ENCODE assay signal across 16 mouse cellular contexts in genomic region chr6:53879567-53879966, GRCm38 (mm10). TPM values are rescaled to one million over a fixed set of nuclear protein-coding genes. Genes with fewer than 3 reads are reported as not detected.
A peak's percentile ranks its signal among the peaks of the same experiment; 100 is the strongest.
DNase-seq lines count a peak whose midpoint lies in the region; ATAC-seq and TF ChIP-seq lines count a peak whose summit lies in the region.
"Had no signal": no experiment of that assay in that cellular context is flagged by ENCODE, and none has a peak within 500 bp of the region (broad histone marks: within the 10 kb centered on the region; RNA-seq: fewer than 3 reads in every experiment).

No protein-coding gene starts in this region.

- no peaks in the 10 kb centered on the region for H3K36me3 ChIP-seq in heart, postnatal 0 days (replicated peaks; ENCODE audit: control insufficient read depth, insufficient read depth, low read length)
- H3K36me3 ChIP-seq in lung, embryonic 16.5 days (ENCODE audit: control insufficient read depth, insufficient read depth, low read length): no peaks in the 10 kb centered on the region
- H3K36me3 ChIP-seq: heart, embryonic 13.5 days; liver, embryonic 15.5 days had no signal

- H3K27ac ChIP-seq in heart, postnatal 0 days (ENCODE audit: low read depth): peak overlapping the region; percentile 20; the same call in 1 of the 2 replicates
- peak overlapping the region; percentile 22; the same call in 1 of the 2 replicates for H3K27ac ChIP-seq in lung, embryonic 16.5 days (ENCODE audit: low read length)
- H3K27ac ChIP-seq: heart, embryonic 13.5 days; liver, embryonic 15.5 days had no signal

- WGBS in heart, postnatal 0 days: 89% methylated on average over 8 of the region's 8 CpGs
- WGBS in lung, embryonic 16.5 days: 76% methylated on average over 8 of the region's 8 CpGs

- TF ChIP-seq CTCF in heart, postnatal 0 days (IDR thresholded peaks at IDR 0.05; ENCODE audit: low read depth): no peak

- H3K4me2 ChIP-seq in heart, postnatal 0 days (ENCODE audit: low read depth, low read length): no peak overlapping the region
- H3K4me2 ChIP-seq in lung, embryonic 16.5 days (ENCODE audit: low read depth, low read length): no peak overlapping the region
- H3K4me2 ChIP-seq: heart, embryonic 13.5 days; liver, embryonic 15.5 days had no signal

- H3K9ac ChIP-seq in heart, postnatal 0 days (replicated peaks; ENCODE audit: low read depth, low read length): no peak overlapping the region
- H3K9ac ChIP-seq in lung, embryonic 16.5 days (ENCODE audit: low read length): no peak overlapping the region
- H3K9ac ChIP-seq: heart, embryonic 13.5 days; liver, embryonic 15.5 days had no signal

- H3K9me3 ChIP-seq in heart, postnatal 0 days (replicated peaks; ENCODE audit: control insufficient read depth, low read length): no peaks in the 10 kb centered on the region
- H3K9me3 ChIP-seq in lung, embryonic 16.5 days (ENCODE audit: control insufficient read depth, low read length): no peaks in the 10 kb centered on the region
- H3K9me3 ChIP-seq: heart, embryonic 13.5 days; liver, embryonic 15.5 days; megakaryocyte, embryonic 14.5 days had no signal

- 0 out of 2 replicates have a peak, but pooled peaks cover 7% of the 10 kb centered on the region for H3K4me1 ChIP-seq in heart, postnatal 0 days (ENCODE audit: control insufficient read depth, insufficient read depth)
- H3K4me1 ChIP-seq in lung, embryonic 16.5 days (replicated peaks; ENCODE audit: control insufficient read depth, insufficient read depth, low read length): peaks cover 13% of the 10 kb centered on the region
- H3K4me1 ChIP-seq: liver, embryonic 15.5 days had no signal

- TF ChIP-seq EP300 in heart, postnatal 0 days (IDR thresholded peaks at IDR 0.05; ENCODE audit: low read depth): no peak

- DNase-seq in heart, postnatal 0 days (ENCODE audit: low spot score): no peak
- no peak for DNase-seq in heart, postnatal 4 days
- DNase-seq in lung, postnatal 10 days: no peak
- peak; percentile 52 for DNase-seq in gonadal fat pad, adult 2 months (ENCODE audit: low read depth)
- DNase-seq in urinary bladder, postnatal 25 days (ENCODE audit: low spot score): peak; percentile 24
- DNase-seq in embryo, embryonic 10 days (ENCODE audit: low spot score): no peak
- DNase-seq: adrenal gland, postnatal 36 days; cerebellum, adult 2 months; cerebellum, postnatal 36 days; gastrocnemius, postnatal 36 days; lung, postnatal 14 days had no signal

- no peak overlapping the region for H3K4me3 ChIP-seq in heart, postnatal 0 days (ENCODE audit: low read depth, low read length)
- H3K4me3 ChIP-seq in lung, embryonic 16.5 days (ENCODE audit: low read length): no peak overlapping the region
- H3K4me3 ChIP-seq: heart, embryonic 13.5 days; liver, embryonic 15.5 days; megakaryocyte, embryonic 14.5 days had no signal

- ATAC-seq in heart, postnatal 0 days (ENCODE audit: insufficient read depth, low read depth): no peak
- ATAC-seq in lung, embryonic 16.5 days (ENCODE audit: low read depth): no peak
- ATAC-seq: forebrain, embryonic 14.5 days had no signal

- H3K27me3 ChIP-seq in heart, postnatal 0 days (ENCODE audit: control insufficient read depth, insufficient read depth, low read length): no peaks in the 10 kb centered on the region
- no peaks in the 10 kb centered on the region for H3K27me3 ChIP-seq in lung, embryonic 16.5 days (ENCODE audit: control insufficient read depth, insufficient read depth, low read depth, low read length)
- H3K27me3 ChIP-seq: heart, embryonic 13.5 days; liver, embryonic 15.5 days had no signal

RNA-seq across cellular contexts. Expression of gene Tril, which starts 58.9 kb away (rescaled TPM):
- 6.4 and 8.4 TPM in 2 replicates for total RNA-seq in heart, postnatal 0 days (2014; rRNA removed; ENCODE audit: low replicate concordance)
- 3.5 and 3.9 TPM in 2 replicates for polyA plus RNA-seq in heart, postnatal 0 days (2015; fragmentation: Nextera tagmentation; extraction: Ambion mirVana)
- 10 to 100 TPM; 10.1 to 11.5 TPM for total RNA-seq in heart, postnatal 4 days (2021)
- 33.9 and 38.9 TPM in 2 replicates for polyA plus RNA-seq in lung, embryonic 16.5 days (2015; fragmentation: Nextera tagmentation; extraction: Ambion mirVana)
- polyA plus RNA-seq in gonadal fat pad, adult 2 months (2012; rRNA removed): 11.3 and 12.9 TPM in 2 replicates

Comparison
In these comparisons a context has a peak if more than half of its experiments do, and no peak if none do; other contexts are left out.
1. DNase-seq: peak in gonadal fat pad, adult 2 months (single experiment) and urinary bladder, postnatal 25 days (single experiment); none in heart, postnatal 0 days (single experiment), heart, postnatal 4 days (single experiment), lung, postnatal 10 days (single experiment) and embryo, embryonic 10 days (single experiment).